Mouse (Mus musculus) spleen, adult 2 months (tissue): ENCODE results near the gene Klf13. TPM values are rescaled to one million over a fixed set of nuclear protein-coding genes. Genes with fewer than 3 reads are reported as not detected.
A peak's percentile ranks its signal among the peaks of the same experiment; 100 is the strongest.

Experiments used
- DNase-seq, 2 experiments: peaks; one replicate each; pipeline versions ENCODE4 v3.0.0 to v3.0.0-alpha.2; 2012 to 2021; ENCODE audit warnings: low spot score in 2 of 2, low read depth in 1 of 2
- H3K27ac ChIP-seq: fragments of 200-500 bp; 2 replicates; pipeline ENCODE4 v1.5.1; 2012; ENCODE audit warnings: low read length, inconsistent platforms; ENCODE audit not compliant: insufficient read depth
- H3K27me3 ChIP-seq: fragments of 200-500 bp; 2 replicates; pipeline ENCODE4 v1.6.1; 2012; ENCODE audit warnings: mild to moderate bottlenecking, moderate library complexity, low read length, inconsistent platforms; ENCODE audit not compliant: control insufficient read depth, insufficient read depth
- H3K36me3 ChIP-seq: fragments of 200-500 bp; 2 replicates; pipeline ENCODE4 v1.6.1; 2012; ENCODE audit warnings: mild to moderate bottlenecking, low read length, inconsistent platforms; ENCODE audit not compliant: control insufficient read depth, insufficient read depth
- H3K4me1 ChIP-seq: fragments of 200-500 bp; 2 replicates; pipeline ENCODE4 v1.6.1; 2011; ENCODE audit warnings: inconsistent platforms; ENCODE audit not compliant: control insufficient read depth, insufficient read depth, insufficient read length
- H3K4me3 ChIP-seq: fragments of 200-500 bp; 2 replicates; pipeline ENCODE4 v1.5.1; 2011; ENCODE audit warnings: mild to moderate bottlenecking, inconsistent platforms; ENCODE audit not compliant: insufficient read depth, insufficient read length; ENCODE audit errors: extremely low read depth
- CTCF ChIP-seq: fragments of 200-500 bp; IDR thresholded peaks from 2 replicates; pipeline ENCODE4 v1.5.1; 2011; ENCODE audit warnings: mild to moderate bottlenecking, inconsistent platforms; ENCODE audit not compliant: insufficient read depth, insufficient read length, insufficient replicate concordance; ENCODE audit errors: extremely low read depth
- POLR2A ChIP-seq: fragments of 200-500 bp; IDR thresholded peaks from 2 replicates; pipeline ENCODE4 v1.6.1; 2011; ENCODE audit warnings: low read depth, low read length, inconsistent platforms
- WGBS: fragments of 180-500 bp; shearing (Covaris S2); methylation state at CpG from one replicate; pipeline ENCODE4 v1.1.7; 2018; 5-methylcytosine and 5-hydroxymethylcytosine counted together
- polyA plus RNA-seq: library from polyadenylated mRNA; depleted of rRNA; stranded (reverse); fragments of >200 nt; gene quantifications from 2 replicates; pipeline ENCODE4 v1.2.3, GENCODE M21; 2012

Gene Klf13
- polyA plus RNA-seq, 1 experiment, result 72.0 TPM

GRCm38 (mm10) chr7:63940321-63940720, 1.6 kb upstream of the Klf13 start:
- Histone ChIP-seq H3K4me3 (no peak overlapping the region), H3K27me3 (no peaks in the 10 kb centered on the region), H3K27ac (peak overlapping the region; percentile 99), H3K36me3 (no peaks in the 10 kb centered on the region), H3K4me1 (peaks cover 18% of the 10 kb centered on the region; the same call in 1 of the 2 replicates)
- TF ChIP-seq POLR2A (no peak), CTCF (no peak)
- DNase-seq, result no peak
- 78% methylated on average over 5 of the region's 5 CpGs for WGBS

GRCm38 (mm10) chr7:63939397-63939951, 759 bp upstream of the Klf13 start:
- DNase-seq, result peak; percentile 45 to 86
- Histone ChIP-seq H3K4me3 (peak overlapping the region; percentile 81), H3K4me1 (peaks cover 25% of the 10 kb centered on the region; the same call in 1 of the 2 replicates), H3K27ac (peak overlapping the region; percentile 99), H3K27me3 (no peaks in the 10 kb centered on the region), H3K36me3 (no peaks in the 10 kb centered on the region)
- no peak; the same call in 1 of the 2 replicates for TF ChIP-seq POLR2A
- peak; percentile 14; the same call in 1 of the 2 replicates for TF ChIP-seq CTCF
- under 1% methylated on average over 38 of the region's 39 CpGs for whole genome bisulfite sequencing

GRCm38 (mm10) chr7:63938066-63938913, 425 bp downstream of the Klf13 start:
- peak; percentile 79; the same call in 1 of the 2 replicates for TF ChIP-seq POLR2A
- no peak for TF ChIP-seq CTCF
- no peaks in the 10 kb centered on the region for H3K27me3 ChIP-seq
- H3K27ac ChIP-seq, result peak overlapping the region; percentile 99
- H3K4me3 ChIP-seq, result peak overlapping the region; percentile 97
- WGBS, result under 1% methylated on average over 118 of the region's 121 CpGs
- H3K36me3 ChIP-seq, result no peaks in the 10 kb centered on the region
- DNase-seq, result peak; percentile 25 to 54
- H3K4me1 ChIP-seq, result peaks cover 33% of the 10 kb centered on the region; the same call in 1 of the 2 replicates

- peak overlapping the region; percentile 99 for H3K27ac ChIP-seq
- peaks cover 34% of the 10 kb centered on the region for H3K4me1 ChIP-seq
- peak; percentile 77 to 90 for DNase-seq
- no peaks in the 10 kb centered on the region for H3K36me3 ChIP-seq
- peak overlapping the region; percentile 97 for H3K4me3 ChIP-seq
- no peak; the same call in 1 of the 2 replicates for TF ChIP-seq POLR2A
- TF ChIP-seq CTCF, result no peak
- no peaks in the 10 kb centered on the region for H3K27me3 ChIP-seq
- under 1% methylated on average over 82 of the region's 88 CpGs for WGBS
Observed at GRCm38 (mm10) chr7:63937236-63938065, 1.3 kb downstream of the Klf13 start.

GRCm38 (mm10) chr7:63936986-63937235, 1.8 kb downstream of the Klf13 start:
- Histone ChIP-seq H3K27me3 (no peaks in the 10 kb centered on the region), H3K27ac (peak overlapping the region; percentile 99), H3K4me1 (peaks cover 36% of the 10 kb centered on the region), H3K4me3 (peak overlapping the region; percentile 97), H3K36me3 (no peaks in the 10 kb centered on the region)
- no peak; the same call in 1 of the 2 replicates for TF ChIP-seq POLR2A
- no peak for TF ChIP-seq CTCF
- WGBS, result under 1% methylated on average over 11 of the region's 11 CpGs
- DNase-seq, result no peak

- Histone ChIP-seq H3K4me3 (peak overlapping the region; percentile 97), H3K36me3 (no peaks in the 10 kb centered on the region), H3K4me1 (peaks cover 31% of the 10 kb centered on the region), H3K27ac (peak overlapping the region; percentile 99), H3K27me3 (no peaks in the 10 kb centered on the region)
- 2% methylated on average over 34 of the region's 34 CpGs for WGBS
- peak; percentile 7; the same call in 1 of the 2 replicates for TF ChIP-seq CTCF
- peak; percentile 16; the same call in 1 of the 2 replicates for TF ChIP-seq POLR2A
- peak; percentile 28 to 80 for DNase-seq
Observed at GRCm38 (mm10) chr7:63936188-63936985, 2.3 kb downstream of the Klf13 start.
